ENCODE assay signal across 27 mouse cellular contexts in the genomic region with DNA sequence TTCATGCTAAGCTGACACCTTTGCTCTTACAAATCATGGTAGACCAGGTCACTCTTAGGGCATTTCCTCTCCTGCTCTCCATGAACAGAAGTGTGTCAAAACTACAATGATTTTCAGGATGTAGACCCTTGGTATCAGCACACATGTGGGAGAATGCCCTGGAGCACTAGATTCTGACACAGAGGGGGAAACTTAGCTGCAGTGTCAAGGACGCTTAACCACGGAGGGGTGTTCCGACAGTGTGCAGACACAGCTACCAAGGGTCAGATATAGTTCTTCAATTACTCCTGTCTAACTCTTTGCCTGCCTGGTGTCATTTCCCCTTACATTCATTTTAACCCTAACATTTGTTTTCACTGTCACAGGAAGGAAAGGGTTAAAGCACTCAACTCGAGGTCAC.
A peak's percentile ranks its signal among the peaks of the same experiment; 100 is the strongest.
DNase-seq lines count a peak whose midpoint lies in the region; ATAC-seq and TF ChIP-seq lines count a peak whose summit lies in the region.
"Had no signal": no experiment of that assay in that cellular context is flagged by ENCODE, and none has a peak within 500 bp of the region (broad histone marks: within the 10 kb centered on the region; RNA-seq: fewer than 3 reads in every experiment).

No protein-coding gene starts in this region.

- no peaks in the 10 kb centered on the region for H3K9me3 ChIP-seq in midbrain, embryonic 12.5 days
- no peaks in the 10 kb centered on the region for H3K9me3 ChIP-seq in midbrain, postnatal 0 days (ENCODE audit: low read length)
- H3K9me3 ChIP-seq in embryonic facial prominence, embryonic 13.5 days: no peaks in the 10 kb centered on the region
- no peaks in the 10 kb centered on the region for H3K9me3 ChIP-seq in forebrain, embryonic 13.5 days (replicated peaks)
- H3K9me3 ChIP-seq: forebrain, embryonic 10.5 days; limb, embryonic 12.5 days; liver, embryonic 15.5 days had no signal

- peak; percentile 49 for DNase-seq in embryo, embryonic 11 days
- DNase-seq in embryo, embryonic 10 days (ENCODE audit: low spot score): no peak
- DNase-seq in midbrain, postnatal 0 days (ENCODE audit: low spot score): no peak
- DNase-seq in heart, postnatal 4 days: no peak
- DNase-seq: adrenal gland, adult 8-10 months; cerebellum, adult 2 months; cerebellum, postnatal 14 days; gastrocnemius, adult 2 months; gastrocnemius, postnatal 36 days; heart, adult 18-20 months; heart, postnatal 36 days; kidney, adult 9 months; kidney, postnatal 14 days; lung, embryonic 14.5 days; right cerebral cortex, adult 18-20 months; spleen, adult 18-20 months; thymus, postnatal 14 days had no signal

- peak overlapping the region; percentile 13; the same call in 1 of the 2 replicates for H3K4me2 ChIP-seq in midbrain, embryonic 12.5 days (replicated peaks)
- no peak overlapping the region; the same call in 1 of the 2 replicates for H3K4me2 ChIP-seq in midbrain, postnatal 0 days (ENCODE audit: low read depth, low read length, poor library complexity, severe bottlenecking)
- peak overlapping the region; percentile 14; the same call in 1 of the 2 replicates for H3K4me2 ChIP-seq in embryonic facial prominence, embryonic 13.5 days
- H3K4me2 ChIP-seq in forebrain, embryonic 13.5 days: no peak overlapping the region
- H3K4me2 ChIP-seq: heart, embryonic 11.5 days; limb, embryonic 12.5 days; liver, embryonic 15.5 days; lung, embryonic 14.5 days had no signal

- ATAC-seq in midbrain, embryonic 12.5 days (ENCODE audit: low FRiP score, low read depth): no peak
- ATAC-seq in midbrain, postnatal 0 days (ENCODE audit: low FRiP score): no peak
- ATAC-seq in embryonic facial prominence, embryonic 13.5 days (ENCODE audit: insufficient number of reproducible peaks, insufficient read depth, low FRiP score, low TSS enrichment, low read depth): no peak
- no peak for ATAC-seq in forebrain, embryonic 13.5 days
- ATAC-seq: intestine, postnatal 0 days had no signal

- peaks cover 17% of the 10 kb centered on the region for H3K4me1 ChIP-seq in midbrain, embryonic 12.5 days
- no peaks in the 10 kb centered on the region; the same call in 1 of the 2 replicates for H3K4me1 ChIP-seq in midbrain, postnatal 0 days (ENCODE audit: insufficient read depth, low read length)
- peaks cover 13% of the 10 kb centered on the region for H3K4me1 ChIP-seq in embryonic facial prominence, embryonic 13.5 days
- H3K4me1 ChIP-seq in forebrain, embryonic 13.5 days: peaks cover 21% of the 10 kb centered on the region
- H3K4me1 ChIP-seq: liver, embryonic 15.5 days had no signal

- H3K9ac ChIP-seq in midbrain, embryonic 12.5 days (replicated peaks): no peak overlapping the region
- no peak overlapping the region for H3K9ac ChIP-seq in midbrain, postnatal 0 days (replicated peaks; ENCODE audit: low read length, poor library complexity, severe bottlenecking)
- no peak overlapping the region for H3K9ac ChIP-seq in embryonic facial prominence, embryonic 13.5 days
- H3K9ac ChIP-seq in forebrain, embryonic 13.5 days: no peak overlapping the region
- H3K9ac ChIP-seq: limb, embryonic 12.5 days; liver, embryonic 15.5 days; lung, embryonic 14.5 days had no signal

- peaks cover 4% of the 10 kb centered on the region; the same call in 1 of the 2 replicates for H3K27me3 ChIP-seq in midbrain, embryonic 12.5 days
- H3K27me3 ChIP-seq in midbrain, postnatal 0 days (ENCODE audit: insufficient read depth, low read length): no peaks in the 10 kb centered on the region
- H3K27me3 ChIP-seq in embryonic facial prominence, embryonic 13.5 days: peaks cover 16% of the 10 kb centered on the region
- H3K27me3 ChIP-seq in forebrain, embryonic 13.5 days: peaks cover 7% of the 10 kb centered on the region; the same call in 1 of the 2 replicates
- H3K27me3 ChIP-seq: liver, embryonic 15.5 days had no signal

- H3K36me3 ChIP-seq in midbrain, embryonic 12.5 days: no peaks in the 10 kb centered on the region
- H3K36me3 ChIP-seq in midbrain, postnatal 0 days (ENCODE audit: insufficient read depth, low read length): no peaks in the 10 kb centered on the region
- H3K36me3 ChIP-seq in embryonic facial prominence, embryonic 13.5 days: no peaks in the 10 kb centered on the region
- no peaks in the 10 kb centered on the region for H3K36me3 ChIP-seq in forebrain, embryonic 13.5 days (ENCODE audit: poor library complexity, severe bottlenecking)
- H3K36me3 ChIP-seq: forebrain, embryonic 10.5 days; G1E; limb, embryonic 12.5 days; liver, embryonic 15.5 days had no signal

- H3K4me3 ChIP-seq in midbrain, embryonic 12.5 days: no peak overlapping the region
- no peak overlapping the region for H3K4me3 ChIP-seq in midbrain, postnatal 0 days (ENCODE audit: low read depth, low read length)
- no peak overlapping the region for H3K4me3 ChIP-seq in embryonic facial prominence, embryonic 13.5 days
- H3K4me3 ChIP-seq in forebrain, embryonic 13.5 days: no peak overlapping the region
- H3K4me3 ChIP-seq: forebrain, embryonic 10.5 days; gastrocnemius, adult 2 months; left cerebral cortex, adult 2 months; limb, embryonic 12.5 days; liver, embryonic 15.5 days had no signal

- TF ChIP-seq CTCF in midbrain, postnatal 0 days (IDR thresholded peaks at IDR 0.05): no peak

- WGBS in midbrain, embryonic 12.5 days: 52% methylated on average over 4 of the region's 4 CpGs
- 33% methylated on average over 4 of the region's 4 CpGs for WGBS in midbrain, postnatal 0 days
- WGBS in embryonic facial prominence, embryonic 13.5 days: 10% methylated on average over 4 of the region's 4 CpGs
- WGBS in forebrain, embryonic 13.5 days: 48% methylated on average over 4 of the region's 4 CpGs

- 0 out of 2 replicates have a peak overlapping the region, but pooled peaks have one; percentile 46 for H3K27ac ChIP-seq in midbrain, embryonic 12.5 days (replicated peaks)
- H3K27ac ChIP-seq in midbrain, postnatal 0 days (ENCODE audit: low read depth, low read length): no peak overlapping the region
- no peak overlapping the region for H3K27ac ChIP-seq in embryonic facial prominence, embryonic 13.5 days
- no peak overlapping the region for H3K27ac ChIP-seq in forebrain, embryonic 13.5 days
- H3K27ac ChIP-seq: forebrain, embryonic 10.5 days; gastrocnemius, adult 2 months; left cerebral cortex, adult 2 months; limb, embryonic 12.5 days; liver, embryonic 15.5 days had no signal

Comparison
In these comparisons a context has a peak if more than half of its experiments do, and no peak if none do; other contexts are left out.
1. H3K4me2 ChIP-seq: peak in midbrain, embryonic 12.5 days (single experiment) and embryonic facial prominence, embryonic 13.5 days (single experiment); none in midbrain, postnatal 0 days (single experiment) and forebrain, embryonic 13.5 days (single experiment).